Mouse (Mus musculus): ENCODE measurements around the gene Mycn. TPM values are rescaled to one million over a fixed set of nuclear protein-coding genes. Genes with fewer than 3 reads are reported as not detected.

Mycn gene
- polyA plus RNA-seq, 1 experiment, result 57.0 TPM

- TF ChIP-seq POLR2A (IDR thresholded peaks at IDR 0.05; ENCODE audit: borderline replicate concordance, extremely low read depth, insufficient read depth, insufficient read length, poor library complexity, severe bottlenecking) (no peak), CTCF (IDR thresholded peaks at IDR 0.05; ENCODE audit: borderline replicate concordance, extremely low read depth, insufficient read depth, insufficient read length) (no peak)
- no peak for DNase-seq (ENCODE audit: low read depth)
Observed at GRCm38 (mm10) chr12:12941129-12941504, 597 bp downstream of the Mycn start.

GRCm38 (mm10) chr12:12940466-12941128, 1.1 kb downstream of the Mycn start:
- DNase-seq (ENCODE audit: low read depth), result peak; percentile 90
- TF ChIP-seq CTCF (IDR thresholded peaks at IDR 0.05; ENCODE audit: borderline replicate concordance, extremely low read depth, insufficient read depth, insufficient read length), result no peak
- no peak for TF ChIP-seq POLR2A (IDR thresholded peaks at IDR 0.05; ENCODE audit: borderline replicate concordance, extremely low read depth, insufficient read depth, insufficient read length, poor library complexity, severe bottlenecking)

GRCm38 (mm10) chr12:12939581-12940465, 1.9 kb downstream of the Mycn start:
- DNase-seq (ENCODE audit: low read depth), result no peak

GRCm38 (mm10) chr12:12938850-12939249, 2.9 kb downstream of the Mycn start:
- DNase-seq (ENCODE audit: low read depth), result peak; percentile 96
- TF ChIP-seq CTCF (IDR thresholded peaks at IDR 0.05; ENCODE audit: borderline replicate concordance, extremely low read depth, insufficient read depth, insufficient read length) (peak; percentile 85), POLR2A (IDR thresholded peaks at IDR 0.05; ENCODE audit: borderline replicate concordance, extremely low read depth, insufficient read depth, insufficient read length, poor library complexity, severe bottlenecking) (no peak)

More at GRCm38 (mm10) chr12:12939581-12940465, 1.9 kb downstream of the Mycn start:
- TF ChIP-seq POLR2A (IDR thresholded peaks at IDR 0.05; ENCODE audit: borderline replicate concordance, extremely low read depth, insufficient read depth, insufficient read length, poor library complexity, severe bottlenecking), result no peak
- no peak for TF ChIP-seq CTCF (IDR thresholded peaks at IDR 0.05; ENCODE audit: borderline replicate concordance, extremely low read depth, insufficient read depth, insufficient read length)

- peak; percentile 97 for DNase-seq (ENCODE audit: low read depth)
- no peak for TF ChIP-seq POLR2A (IDR thresholded peaks at IDR 0.05; ENCODE audit: borderline replicate concordance, extremely low read depth, insufficient read depth, insufficient read length, poor library complexity, severe bottlenecking)
- TF ChIP-seq CTCF (IDR thresholded peaks at IDR 0.05; ENCODE audit: borderline replicate concordance, extremely low read depth, insufficient read depth, insufficient read length), result no peak
Observed at GRCm38 (mm10) chr12:12938361-12938760, 3.4 kb downstream of the Mycn start.

GRCm38 (mm10) chr12:12937746-12938145, 4.0 kb downstream of the Mycn start:
- peak; percentile 93 for DNase-seq (ENCODE audit: low read depth)
- TF ChIP-seq CTCF (IDR thresholded peaks at IDR 0.05; ENCODE audit: borderline replicate concordance, extremely low read depth, insufficient read depth, insufficient read length) (no peak), POLR2A (IDR thresholded peaks at IDR 0.05; ENCODE audit: borderline replicate concordance, extremely low read depth, insufficient read depth, insufficient read length, poor library complexity, severe bottlenecking) (no peak)

- no peak for TF ChIP-seq POLR2A (IDR thresholded peaks at IDR 0.05; ENCODE audit: borderline replicate concordance, extremely low read depth, insufficient read depth, insufficient read length, poor library complexity, severe bottlenecking)
- no peak for TF ChIP-seq CTCF (IDR thresholded peaks at IDR 0.05; ENCODE audit: borderline replicate concordance, extremely low read depth, insufficient read depth, insufficient read length)
- peak; percentile 49 for DNase-seq (ENCODE audit: low read depth)
Observed at GRCm38 (mm10) chr12:12937088-12937487, 4.6 kb downstream of the Mycn start.

- TF ChIP-seq POLR2A (IDR thresholded peaks at IDR 0.05; ENCODE audit: borderline replicate concordance, extremely low read depth, insufficient read depth, insufficient read length, poor library complexity, severe bottlenecking) (no peak), CTCF (IDR thresholded peaks at IDR 0.05; ENCODE audit: borderline replicate concordance, extremely low read depth, insufficient read depth, insufficient read length) (no peak)
- no peak for DNase-seq (ENCODE audit: low read depth)
Observed at GRCm38 (mm10) chr12:12932238-12932637, 9.5 kb downstream of the Mycn start.

- TF ChIP-seq POLR2A (IDR thresholded peaks at IDR 0.05; ENCODE audit: borderline replicate concordance, extremely low read depth, insufficient read depth, insufficient read length, poor library complexity, severe bottlenecking) (no peak), CTCF (IDR thresholded peaks at IDR 0.05; ENCODE audit: borderline replicate concordance, extremely low read depth, insufficient read depth, insufficient read length) (no peak)
- no peak for DNase-seq (ENCODE audit: low read depth)
Observed at GRCm38 (mm10) chr12:12928239-12928638, 13.5 kb downstream of the Mycn start.

GRCm38 (mm10) chr12:12926975-12927527, 14.7 kb downstream of the Mycn start:
- TF ChIP-seq CTCF (IDR thresholded peaks at IDR 0.05; ENCODE audit: borderline replicate concordance, extremely low read depth, insufficient read depth, insufficient read length) (no peak), POLR2A (IDR thresholded peaks at IDR 0.05; ENCODE audit: borderline replicate concordance, extremely low read depth, insufficient read depth, insufficient read length, poor library complexity, severe bottlenecking) (no peak)
- DNase-seq (ENCODE audit: low read depth), result no peak

GRCm38 (mm10) chr12:12924446-12924845, 17.3 kb downstream of the Mycn start:
- TF ChIP-seq CTCF (IDR thresholded peaks at IDR 0.05; ENCODE audit: borderline replicate concordance, extremely low read depth, insufficient read depth, insufficient read length), result no peak
- no peak for TF ChIP-seq POLR2A (IDR thresholded peaks at IDR 0.05; ENCODE audit: borderline replicate concordance, extremely low read depth, insufficient read depth, insufficient read length, poor library complexity, severe bottlenecking)

More at GRCm38 (mm10) chr12:12924446-12924845, 17.3 kb downstream of the Mycn start:
- DNase-seq (ENCODE audit: low read depth), result no peak

All from brain, embryonic 14.5 days (tissue).